Mouse (Mus musculus): ENCODE data around the gene Rab44. TPM values are rescaled to one million over a fixed set of nuclear protein-coding genes. Genes with fewer than 3 reads are reported as not detected.

The Rab44 gene
- total RNA-seq, 2 experiments from 2014 or later, result 0.34 to 0.87 TPM

GRCm38 (mm10) chr17:29122817-29123216 is 8.9 kb downstream of the Rab44 start:
- intact Hi-C loops (cut with DNase I), result no loop called here
- DNase-seq, result peak; percentile 54 to 63

DNA sequence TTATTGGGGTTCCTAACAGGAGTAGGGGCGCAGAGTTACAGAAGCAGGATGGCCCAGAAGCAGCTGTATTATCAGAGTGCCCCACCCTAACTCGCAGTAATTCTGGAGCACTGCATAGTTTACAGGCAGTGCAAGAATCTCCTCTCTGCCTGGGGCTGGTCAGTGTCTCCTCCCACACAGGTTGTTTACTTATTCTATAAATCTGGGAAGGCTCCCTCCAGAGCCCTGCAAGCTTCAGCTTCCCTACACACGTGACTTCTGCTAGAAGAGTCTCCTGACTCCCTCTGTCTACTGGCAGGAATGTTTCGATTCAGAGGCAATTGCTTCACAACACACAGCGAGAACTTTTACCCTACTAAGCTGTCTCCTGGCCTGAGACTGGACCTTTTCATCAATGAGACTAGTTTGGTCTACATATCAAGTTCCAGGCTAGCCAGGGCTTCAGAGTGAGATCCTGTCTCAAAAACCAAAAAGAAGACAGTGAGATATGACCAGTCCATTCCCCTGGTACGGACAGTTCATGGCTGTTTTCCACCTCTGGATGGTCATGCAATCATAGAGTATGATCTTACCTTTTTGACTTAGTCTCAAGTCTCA is 9.7 kb downstream of the Rab44 start:
- intact Hi-C loops (cut with DNase I), result no loop called here
- no peak for DNase-seq

DNA sequence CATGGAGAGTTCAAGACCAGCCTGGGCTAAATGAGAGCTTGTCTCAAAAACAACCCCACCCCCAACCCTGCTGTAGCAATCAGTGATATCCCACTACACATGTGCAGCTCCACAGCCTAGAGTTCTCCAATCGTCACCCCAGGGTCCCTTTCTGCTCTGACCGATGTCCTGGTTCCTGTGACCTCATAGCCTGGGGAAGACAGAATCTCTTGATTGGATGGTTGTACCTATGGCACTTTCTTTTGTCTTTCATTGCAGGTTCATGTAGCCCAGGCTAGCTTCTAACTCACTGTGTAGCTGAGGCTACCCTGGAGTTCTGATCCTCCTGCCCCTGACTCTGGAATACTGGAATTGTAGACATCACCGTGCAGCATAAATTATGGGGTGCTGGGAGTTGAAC is 12.6 kb downstream of the Rab44 start:
- intact Hi-C loops (cut with DNase I), result no loop called here
- DNase-seq, result no peak

DNA sequence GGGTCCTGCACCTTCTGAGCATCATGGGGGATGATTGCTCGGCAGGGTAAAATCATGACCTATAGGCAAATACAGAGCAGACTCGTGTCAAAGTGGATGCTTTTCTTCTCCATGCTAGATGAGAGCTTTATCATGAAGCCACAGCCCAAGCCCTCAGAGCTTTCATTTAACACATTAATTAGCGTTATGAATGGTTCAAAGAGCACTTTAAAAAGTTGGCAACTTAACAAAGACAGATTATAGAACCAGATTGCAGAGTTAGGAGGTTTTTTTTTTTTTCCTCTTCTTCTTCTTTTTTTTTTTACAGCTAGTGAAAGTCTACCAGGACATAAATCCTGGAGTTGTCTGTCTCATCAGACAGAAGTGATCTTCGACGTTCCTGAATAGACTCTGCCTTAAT is 15.4 kb downstream of the Rab44 start:
- intact Hi-C loops (cut with DNase I), result no loop called here
- DNase-seq, result no peak

DNA sequence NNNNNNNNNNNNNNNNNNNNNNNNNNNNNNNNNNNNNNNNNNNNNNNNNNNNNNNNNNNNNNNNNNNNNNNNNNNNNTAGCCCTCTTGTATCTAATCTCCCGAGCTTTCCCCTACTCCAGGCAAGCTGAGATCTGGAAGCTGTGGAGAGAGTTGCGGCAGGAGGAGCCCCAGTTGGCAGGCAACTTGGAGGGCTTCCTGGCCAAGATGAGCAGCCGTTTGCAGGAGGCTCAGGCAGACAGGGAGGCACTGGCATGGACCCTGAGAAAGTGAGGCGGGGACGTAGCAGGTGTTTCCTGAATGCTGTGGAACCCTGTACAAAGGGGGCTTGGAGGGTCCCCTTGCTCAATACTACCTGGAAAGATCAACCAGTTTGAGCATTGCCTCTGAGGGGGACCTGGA is 21.1 kb downstream of the Rab44 start:
- intact Hi-C loops (cut with DNase I), result no loop called here
- DNase-seq, result no peak

DNA sequence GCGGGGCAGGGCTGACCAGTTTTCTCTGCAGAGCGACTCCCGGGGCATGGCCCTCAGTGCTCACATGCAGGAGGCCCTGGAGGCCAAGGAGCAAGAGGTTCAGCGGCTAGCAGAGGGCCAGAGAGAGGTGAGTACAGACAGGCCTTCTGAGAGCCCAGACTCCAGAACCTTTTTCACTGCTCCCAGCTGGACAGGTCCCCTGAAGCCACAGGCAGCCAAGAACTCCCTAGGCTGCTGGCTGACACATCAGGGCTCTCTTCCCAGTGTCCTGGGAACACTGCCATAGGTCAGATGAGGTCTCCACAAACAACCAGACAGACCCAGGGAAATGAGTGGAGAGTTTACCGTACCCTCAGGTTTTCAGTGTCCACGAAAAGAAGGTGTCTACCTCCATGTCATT is 22.3 kb downstream of the Rab44 start:
- DNase-seq, result peak; percentile 92 to 93
- intact Hi-C loops (cut with DNase I), result no loop called here

DNA sequence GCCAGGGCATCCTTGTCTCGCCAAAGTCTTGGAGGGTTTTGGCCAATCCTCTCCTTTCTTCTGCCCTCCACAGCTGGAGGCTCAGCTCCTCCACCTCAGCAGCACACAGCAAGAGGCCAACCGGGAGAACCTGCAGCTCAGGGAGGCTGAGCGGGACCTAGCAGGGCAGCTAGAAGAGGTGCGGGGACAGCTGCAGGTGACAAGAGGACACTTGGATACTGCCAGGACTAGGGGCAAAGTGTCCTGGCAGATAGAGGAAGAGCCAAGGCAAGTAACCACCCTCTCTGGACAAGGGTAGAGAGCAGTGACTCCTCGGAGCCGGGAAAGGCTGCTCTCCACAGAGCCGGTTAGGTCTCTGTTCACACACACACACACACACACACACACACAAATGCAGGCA is 24.0 kb downstream of the Rab44 start:
- intact Hi-C loops (cut with DNase I), result no loop called here
- DNase-seq, result no peak

DNA sequence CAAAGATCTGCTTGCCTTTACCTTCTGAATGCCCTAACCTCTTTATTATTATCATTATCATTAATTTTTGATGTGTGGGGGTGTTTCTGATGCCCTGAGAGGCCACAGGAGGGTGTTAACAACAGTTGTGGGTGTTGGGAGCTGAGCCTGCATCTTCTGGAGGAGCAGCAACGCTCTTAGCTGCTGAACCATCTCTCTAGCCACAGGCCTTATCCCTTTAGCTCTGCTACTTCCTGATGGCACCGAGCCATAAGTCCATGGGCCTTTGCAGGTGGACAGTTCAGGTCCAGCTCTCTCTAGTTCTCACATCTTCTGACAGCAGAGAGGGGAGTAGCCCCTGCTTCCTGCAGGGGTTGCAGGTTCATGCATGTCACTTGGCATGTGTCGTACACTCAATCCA is 27.6 kb downstream of the Rab44 start:
- intact Hi-C loops (cut with DNase I), result no loop called here
- no peak for DNase-seq

DNA sequence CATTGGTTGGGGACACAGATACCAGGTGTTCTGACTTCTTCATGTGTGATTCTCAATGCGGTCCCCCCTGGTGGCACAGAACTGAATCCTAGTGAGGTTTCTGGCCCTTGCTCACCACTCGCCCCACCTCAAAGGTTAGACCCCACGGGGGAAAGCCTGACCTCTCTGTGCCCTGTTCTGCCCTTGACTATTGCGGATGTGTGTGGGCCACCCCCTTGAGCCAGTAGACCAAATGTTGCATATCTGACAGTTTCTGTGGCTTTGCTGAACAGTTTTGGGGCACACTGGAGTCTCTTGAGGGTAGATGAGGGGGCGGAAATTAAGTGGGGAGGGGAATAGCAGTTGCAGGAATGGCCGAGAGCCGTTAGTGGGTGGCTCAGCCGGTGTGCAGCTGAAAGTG is 29.3 kb downstream of the Rab44 start:
- intact Hi-C loops (cut with DNase I), result no loop called here
- DNase-seq, result no peak

DNA sequence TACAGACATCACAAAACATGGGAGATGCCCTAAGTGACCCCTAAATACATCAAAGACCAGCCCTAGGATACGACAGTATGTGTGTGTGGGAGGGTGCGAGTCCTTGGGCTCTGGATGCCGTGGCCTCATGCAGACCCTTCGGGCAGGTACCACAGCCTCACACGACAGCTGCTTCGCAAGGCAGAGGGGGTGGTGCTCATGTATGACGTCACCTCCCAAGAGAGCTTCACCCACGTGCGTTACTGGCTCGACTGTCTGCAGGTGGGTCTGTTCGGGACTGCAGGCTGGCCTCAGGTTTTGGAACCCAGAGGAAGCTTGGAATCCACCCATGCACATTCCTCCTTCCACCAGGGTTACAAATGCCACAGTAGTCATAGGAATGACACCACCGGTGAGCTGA is 31.2 kb downstream of the Rab44 start:
- intact Hi-C loops (cut with DNase I), result no loop called here
- no peak for DNase-seq

GRCm38 (mm10) chr17:29147273-29147672 is 33.3 kb downstream of the Rab44 start:
- no peak for DNase-seq
- intact Hi-C loops (cut with DNase I), result no loop called here

GRCm38 (mm10) chr17:29147773-29148172 is 33.8 kb downstream of the Rab44 start:
- DNase-seq, result no peak
- intact Hi-C loops (cut with DNase I), result no loop called here

- DNase-seq, result no peak
- intact Hi-C loops (cut with DNase I), result no loop called here
Observed at GRCm38 (mm10) chr17:29149766-29150165, 35.8 kb downstream of the Rab44 start.

GRCm38 (mm10) chr17:29152547-29152946 is 38.6 kb downstream of the Rab44 start:
- intact Hi-C loops (cut with DNase I), result no loop called here
- no peak for DNase-seq

- no peak for DNase-seq
- intact Hi-C loops (cut with DNase I), result no loop called here
Observed at GRCm38 (mm10) chr17:29154247-29154646, 40.3 kb downstream of the Rab44 start.

DNA sequence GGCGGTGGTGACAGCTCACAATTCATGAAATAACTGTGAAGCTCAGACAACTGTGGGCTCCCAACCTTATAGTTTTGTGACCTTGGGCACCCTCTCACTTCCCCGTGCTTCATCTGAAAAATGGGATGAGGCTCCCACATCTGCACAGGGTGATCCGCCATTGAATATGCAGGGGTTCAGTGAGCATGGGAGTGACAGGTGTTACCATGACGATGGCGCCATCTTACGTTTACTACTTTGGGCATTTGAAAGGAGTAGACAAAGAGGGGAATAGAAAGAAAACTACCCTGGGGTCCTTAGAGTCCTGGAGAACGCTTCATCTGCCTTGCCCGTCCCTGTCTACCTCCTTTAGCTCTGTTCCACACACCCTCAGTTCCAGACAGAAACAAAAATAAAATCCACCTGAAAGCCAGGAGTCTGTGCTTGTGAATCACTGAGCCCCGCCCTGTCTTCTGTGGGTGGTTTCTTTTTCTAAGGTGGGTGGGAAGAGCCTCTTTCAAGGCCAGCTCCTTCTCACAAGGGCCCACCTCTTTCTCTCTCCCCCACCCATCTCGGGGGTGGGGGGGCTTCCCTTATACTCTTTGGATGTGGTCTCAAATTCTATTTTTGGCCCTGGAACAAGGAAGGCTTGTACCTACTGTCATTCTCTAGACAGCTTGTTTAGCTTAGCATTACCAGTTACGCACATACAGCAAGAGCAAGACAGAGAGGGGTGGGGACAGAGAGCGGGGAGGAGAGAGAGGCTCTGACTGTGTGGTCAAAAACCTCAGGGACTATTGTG is 41.6 kb downstream of the Rab44 start:
- DNase-seq, result no peak
- intact Hi-C loops (cut with DNase I), result no loop called here

GRCm38 (mm10) chr17:29156396-29156795 is 42.5 kb downstream of the Rab44 start:
- intact Hi-C loops (cut with DNase I), result no loop called here
- no peak for DNase-seq

GRCm38 (mm10) chr17:29156866-29157265 is 42.9 kb downstream of the Rab44 start:
- intact Hi-C loops (cut with DNase I), result no loop called here
- peak in 1 of 2 experiments; percentile 40 for DNase-seq

- DNase-seq, result no peak
- intact Hi-C loops (cut with DNase I), result no loop called here
Observed at GRCm38 (mm10) chr17:29158899-29159298, 45.0 kb downstream of the Rab44 start.

GRCm38 (mm10) chr17:29159320-29159719 is 45.4 kb downstream of the Rab44 start:
- no peak for DNase-seq
- intact Hi-C loops (cut with DNase I), result no loop called here

DNA sequence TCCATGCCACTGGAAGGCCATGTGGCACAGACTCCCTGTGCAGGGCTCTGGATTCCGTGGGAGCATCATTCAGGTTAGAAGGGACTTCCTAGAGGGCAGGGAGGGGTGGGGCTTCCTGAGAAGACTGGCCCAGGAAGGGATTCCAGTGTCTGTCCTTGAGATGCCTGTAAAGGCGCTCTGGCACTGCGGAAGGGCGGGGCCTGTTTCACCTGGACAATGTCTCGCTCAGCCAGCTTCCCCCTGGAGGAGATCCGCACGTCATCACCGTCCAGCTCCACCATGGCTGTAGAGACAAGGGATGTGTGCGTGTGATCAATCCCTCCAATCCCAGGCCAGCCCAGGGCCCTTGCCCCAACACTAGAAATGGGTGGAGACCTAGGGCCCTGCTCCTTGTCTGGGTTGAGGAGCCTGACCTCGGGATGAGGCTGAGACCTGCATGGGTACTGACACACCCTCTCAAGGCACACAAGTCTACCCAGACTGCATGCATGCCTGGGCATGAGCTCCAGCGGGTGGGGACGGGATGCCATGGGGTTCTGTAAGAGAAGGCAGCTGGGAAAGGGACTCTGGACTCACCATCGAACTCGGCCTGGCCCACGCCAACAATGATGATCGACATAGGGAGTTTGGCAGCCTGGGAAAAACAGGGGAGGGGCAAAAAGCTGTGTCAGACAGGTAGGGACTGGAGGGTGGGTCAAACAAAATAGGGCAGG is 46.0 kb downstream of the Rab44 start:
- no peak for DNase-seq
- intact Hi-C loops (cut with DNase I), result no loop called here

DNA sequence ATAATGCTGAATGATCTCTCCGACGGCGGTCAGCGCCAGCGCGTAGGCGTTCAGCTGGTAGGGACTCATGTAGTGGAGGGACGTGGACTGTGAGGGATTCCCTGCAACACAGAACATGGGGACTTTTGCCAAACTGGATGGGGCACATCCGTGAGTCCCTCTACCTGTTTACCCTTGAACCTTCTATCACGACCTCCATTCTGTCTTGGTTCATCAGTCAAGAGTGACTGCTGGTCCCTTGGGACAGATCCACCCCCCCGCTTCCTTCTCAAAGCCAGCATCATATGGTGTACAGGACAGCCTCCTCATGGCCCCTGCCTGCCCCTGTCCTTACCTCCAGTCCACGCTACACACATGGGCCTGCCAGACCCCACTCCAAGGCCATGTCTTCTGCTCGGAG is 48.4 kb downstream of the Rab44 start:
- no peak for DNase-seq
- intact Hi-C loops (cut with DNase I), result no loop called here
